Mouse (Mus musculus) MEL (cell line): ENCODE measurements around the gene Dhx58. TPM values are rescaled to one million over a fixed set of nuclear protein-coding genes. Genes with fewer than 3 reads are reported as not detected.
A peak's percentile ranks its signal among the peaks of the same experiment; 100 is the strongest.

ENCODE experiments used
- DNase-seq: peaks from one replicate; pipeline ENCODE4 v3.0.0; 2011; ENCODE audit warnings: low read depth, low spot score
- H3K27ac ChIP-seq: 2 replicates; pipeline ENCODE4 v1.5.1; 2012; ENCODE audit warnings: low read depth, mild to moderate bottlenecking, control low read depth, low read length, moderate library complexity; ENCODE audit not compliant: control insufficient read depth
- H3K27me3 ChIP-seq, 2 experiments: fragments of 150-350 bp in 1 of 2; sonication (generic) in 1 of 2; 2 replicates each; pipeline ENCODE4 v1.6.1; 2012; ENCODE audit warnings: low read length in 2 of 2, mild to moderate bottlenecking in 2 of 2, improper control_type of control experiment in 1 of 2, moderate library complexity in 1 of 2; ENCODE audit not compliant: insufficient read depth in 2 of 2, control insufficient read depth in 1 of 2
- H3K36me3 ChIP-seq, 2 experiments: 2 replicates each; pipeline ENCODE4 v1.6.1; 2012 to 2014; ENCODE audit warnings: low read length in 2 of 2, improper control_type of control experiment in 1 of 2, inconsistent platforms in 1 of 2, mild to moderate bottlenecking in 1 of 2; ENCODE audit not compliant: insufficient read depth in 2 of 2, control insufficient read depth in 1 of 2
- H3K4me1 ChIP-seq, 2 experiments: fragments of 150-350 bp in 1 of 2; sonication (generic) in 1 of 2; 2 replicates each; pipeline ENCODE4 v1.6.1; 2012; ENCODE audit warnings: low read length in 2 of 2, improper control_type of control experiment in 1 of 2, mild to moderate bottlenecking in 1 of 2; ENCODE audit not compliant: insufficient read depth in 2 of 2, control insufficient read depth in 1 of 2
- H3K4me3 ChIP-seq, 2 experiments: fragments of 150-350 bp in 1 of 2; sonication (generic) in 1 of 2; 2 replicates each; pipeline ENCODE4 v1.5.1; 2012; ENCODE audit warnings: low read depth in 2 of 2, low read length in 2 of 2, mild to moderate bottlenecking in 2 of 2, moderate library complexity in 2 of 2, control low read depth in 1 of 2, improper control_type of control experiment in 1 of 2; ENCODE audit not compliant: control insufficient read depth in 1 of 2, insufficient read depth in 1 of 2
- H3K79me2 ChIP-seq: 2 replicates; pipeline ENCODE4 v1.6.1; 2012; ENCODE audit warnings: mild to moderate bottlenecking, low read length, moderate library complexity; ENCODE audit not compliant: control insufficient read depth, poor library complexity, insufficient read depth
- H3K9ac ChIP-seq: 2 replicates; pipeline ENCODE4 v1.6.1; 2012; ENCODE audit warnings: low read depth, mild to moderate bottlenecking, control low read depth, low read length, moderate library complexity; ENCODE audit not compliant: control insufficient read depth, poor library complexity, severe bottlenecking
- H3K9me3 ChIP-seq: fragments of 150-350 bp; sonication (generic); replicated peaks from 2 replicates; pipeline ENCODE4 v1.6.1; 2012; ENCODE audit warnings: mild to moderate bottlenecking, low read length, improper control_type of control experiment, moderate library complexity; ENCODE audit not compliant: insufficient read depth
- BHLHE40 ChIP-seq: IDR thresholded peaks from 2 replicates; pipeline ENCODE4 v1.6.1; 2012; ENCODE audit warnings: low read depth, mild to moderate bottlenecking, inconsistent platforms, low read length, improper control_type of control experiment, borderline replicate concordance
- CHD2 ChIP-seq: IDR thresholded peaks from 2 replicates; pipeline ENCODE4 v1.6.1; 2011; ENCODE audit warnings: low read length, improper control_type of control experiment
- CTCF ChIP-seq, 3 experiments: IDR thresholded peaks in 2 of 3; conservative IDR thresholded peaks in 1 of 3; 2 replicates each; pipeline ENCODE4 v1.5.1; 2011 to 2012; ENCODE audit warnings: low read length in 3 of 3, low read depth in 2 of 3, mild to moderate bottlenecking in 2 of 3, improper control_type of control experiment in 1 of 3, inconsistent platforms in 1 of 3, mixed read lengths in 1 of 3, moderate library complexity in 1 of 3; ENCODE audit not compliant: control insufficient read depth in 1 of 3, insufficient read depth in 1 of 3, poor library complexity in 1 of 3, severe bottlenecking in 1 of 3
- E2F4 ChIP-seq: IDR thresholded peaks from 2 replicates; pipeline ENCODE4 v1.6.1; 2011; ENCODE audit warnings: low read depth, low read length, improper control_type of control experiment, borderline replicate concordance
- ELF1 ChIP-seq: IDR thresholded peaks from 2 replicates; pipeline ENCODE4 v1.6.1; 2014; ENCODE audit warnings: low read depth, mild to moderate bottlenecking, inconsistent platforms, low read length, improper control_type of control experiment, moderate library complexity
- EP300 ChIP-seq, 2 experiments: IDR thresholded peaks; 2 replicates each; pipeline ENCODE4 v1.6.1; 2011; ENCODE audit warnings: improper control_type of control experiment in 2 of 2, low read length in 2 of 2, low read depth in 1 of 2, mild to moderate bottlenecking in 1 of 2
- ETS1 ChIP-seq: IDR thresholded peaks from 2 replicates; pipeline ENCODE4 v1.6.1; 2012; ENCODE audit warnings: low read depth, mild to moderate bottlenecking, inconsistent platforms, low read length, improper control_type of control experiment, moderate library complexity
- GATA1 ChIP-seq: IDR thresholded peaks from 2 replicates; pipeline ENCODE4 v1.6.1; 2011; ENCODE audit warnings: low read depth, low read length, improper control_type of control experiment
- HCFC1 ChIP-seq: IDR thresholded peaks from 2 replicates; pipeline ENCODE4 v1.6.1; 2012; ENCODE audit warnings: low read depth, mild to moderate bottlenecking, inconsistent platforms, low read length, improper control_type of control experiment, moderate library complexity
- JUND ChIP-seq: IDR thresholded peaks from 2 replicates; pipeline ENCODE4 v1.6.1; 2011; ENCODE audit warnings: low read depth, mild to moderate bottlenecking, improper control_type of control experiment, low read length
- KAT2A ChIP-seq: conservative IDR thresholded peaks from 2 replicates; pipeline ENCODE4 v1.6.1; 2012; ENCODE audit warnings: low read depth, low read length, improper control_type of control experiment, inconsistent platforms
- MAFK ChIP-seq: IDR thresholded peaks from 2 replicates; pipeline ENCODE4 v1.6.1; 2011; ENCODE audit warnings: low read depth, mild to moderate bottlenecking, low read length, improper control_type of control experiment, borderline replicate concordance
- MAX ChIP-seq: IDR thresholded peaks from 2 replicates; pipeline ENCODE4 v1.6.1; 2011; ENCODE audit warnings: low read length, improper control_type of control experiment
- MAZ ChIP-seq: IDR thresholded peaks from 2 replicates; pipeline ENCODE4 v1.6.1; 2012; ENCODE audit warnings: low read depth, mild to moderate bottlenecking, inconsistent platforms, low read length, improper control_type of control experiment
- MXI1 ChIP-seq: IDR thresholded peaks from 2 replicates; pipeline ENCODE4 v1.6.1; 2011; ENCODE audit warnings: mild to moderate bottlenecking, low read depth, low read length, improper control_type of control experiment
- MYC ChIP-seq: IDR thresholded peaks from 2 replicates; pipeline ENCODE4 v1.6.1; 2011; ENCODE audit warnings: low read depth, mild to moderate bottlenecking, low read length, improper control_type of control experiment, moderate library complexity
- NELFE ChIP-seq: IDR thresholded peaks from 2 replicates; pipeline ENCODE4 v1.6.1; 2011; ENCODE audit warnings: low read depth, low read length, improper control_type of control experiment
- NRF1 ChIP-seq: IDR thresholded peaks from 2 replicates; pipeline ENCODE4 v1.6.1; 2014; ENCODE audit warnings: low read depth, mild to moderate bottlenecking, inconsistent platforms, low read length, improper control_type of control experiment, moderate library complexity; ENCODE audit not compliant: poor library complexity, insufficient read depth, severe bottlenecking
- POLR2A ChIP-seq, 2 experiments: IDR thresholded peaks; 2 replicates each; pipeline ENCODE4 v1.6.1; 2011 to 2012; ENCODE audit warnings: low read length in 2 of 2, mild to moderate bottlenecking in 2 of 2, control low read depth in 1 of 2, improper control_type of control experiment in 1 of 2, low read depth in 1 of 2, moderate library complexity in 1 of 2; ENCODE audit not compliant: control insufficient read depth in 1 of 2, insufficient read depth in 1 of 2, poor library complexity in 1 of 2
- POLR2AphosphoS5 ChIP-seq: IDR thresholded peaks from 2 replicates; pipeline ENCODE4 v1.6.1; 2012; ENCODE audit warnings: low read depth, borderline replicate concordance, mild to moderate bottlenecking, inconsistent platforms, low read length, moderate library complexity, mixed read lengths
- RAD21 ChIP-seq: IDR thresholded peaks from 2 replicates; pipeline ENCODE4 v1.6.1; 2011; ENCODE audit warnings: mild to moderate bottlenecking, low read depth, low read length, improper control_type of control experiment
- RCOR1 ChIP-seq: IDR thresholded peaks from 2 replicates; pipeline ENCODE4 v1.6.1; 2012; ENCODE audit warnings: low read depth, mild to moderate bottlenecking, inconsistent platforms, low read length, improper control_type of control experiment
- SIN3A ChIP-seq: IDR thresholded peaks from 2 replicates; pipeline ENCODE4 v1.6.1; 2012; ENCODE audit warnings: low read length, improper control_type of control experiment, inconsistent platforms
- SMC3 ChIP-seq: IDR thresholded peaks from 2 replicates; pipeline ENCODE4 v1.6.1; 2011; ENCODE audit warnings: low read depth, low read length, improper control_type of control experiment
- TAL1 ChIP-seq: IDR thresholded peaks from 2 replicates; pipeline ENCODE4 v1.6.1; 2012; ENCODE audit warnings: mild to moderate bottlenecking, inconsistent platforms, low read length, moderate library complexity, mixed read lengths
- UBTF ChIP-seq: IDR thresholded peaks from 2 replicates; pipeline ENCODE4 v1.6.1; 2012; ENCODE audit warnings: low read depth, mild to moderate bottlenecking, inconsistent platforms, low read length, improper control_type of control experiment, moderate library complexity, borderline replicate concordance; ENCODE audit not compliant: insufficient read depth
- USF1 ChIP-seq: IDR thresholded peaks from 2 replicates; pipeline ENCODE4 v1.6.1; 2014; ENCODE audit warnings: low read depth, mild to moderate bottlenecking, inconsistent platforms, low read length, improper control_type of control experiment, moderate library complexity
- USF2 ChIP-seq, 2 experiments: IDR thresholded peaks; 2 replicates each; pipeline ENCODE4 v1.6.1; 2011 to 2012; ENCODE audit warnings: improper control_type of control experiment in 2 of 2, low read length in 2 of 2, borderline replicate concordance in 1 of 2, inconsistent platforms in 1 of 2, low read depth in 1 of 2, mild to moderate bottlenecking in 1 of 2; ENCODE audit not compliant: insufficient read depth in 1 of 2
- ZC3H11A ChIP-seq: IDR thresholded peaks from 2 replicates; pipeline ENCODE4 v1.6.1; 2012; ENCODE audit warnings: low read depth, mild to moderate bottlenecking, inconsistent platforms, low read length, improper control_type of control experiment
- ZKSCAN1 ChIP-seq: IDR thresholded peaks from 2 replicates; pipeline ENCODE4 v1.6.1; 2012; ENCODE audit warnings: low read depth, mild to moderate bottlenecking, inconsistent platforms, low read length, improper control_type of control experiment, moderate library complexity
- ZMIZ1 ChIP-seq: IDR thresholded peaks from 2 replicates; pipeline ENCODE4 v1.6.1; 2012; ENCODE audit warnings: low read depth, mild to moderate bottlenecking, inconsistent platforms, low read length, improper control_type of control experiment, moderate library complexity
- ZNF384 ChIP-seq: IDR thresholded peaks from 2 replicates; pipeline ENCODE4 v1.6.1; 2012; ENCODE audit warnings: low read depth, mild to moderate bottlenecking, inconsistent platforms, low read length, improper control_type of control experiment
- polyA plus RNA-seq, 2 experiments: library from polyadenylated mRNA; stranded (reverse) in 1 of 2; unstranded in 1 of 2; fragments of >175 nt in 1 of 2; fragments of >200 nt in 1 of 2; gene quantifications; 2 replicates each; pipeline versions ENCODE4 v1.2.1 to v1.2.4; 2012; ENCODE audit warnings: low replicate concordance in 2 of 2, low read depth in 1 of 2; ENCODE audit not compliant: insufficient read length in 2 of 2, insufficient read depth in 1 of 2, missing spikeins in 1 of 2
- total RNA-seq: library from RNA; depleted of rRNA; stranded (reverse); fragments of 300-350 nt; gene quantifications from 2 replicates; pipeline ENCODE4 v1.2.3, GENCODE M21; 2012

Dhx58 gene
- total and polyA plus RNA-seq, 3 experiments: 3.6 to 3.9 TPM; not detected in 1

- no peaks in the 10 kb centered on the region for H3K27me3 ChIP-seq
- H3K9me3 ChIP-seq: no peaks in the 10 kb centered on the region
- TF ChIP-seq USF1: no peak
- TF ChIP-seq KAT2A: no peak
- TF ChIP-seq CHD2: no peak
- no peak for TF ChIP-seq MYC
- TF ChIP-seq NRF1: no peak
- no peak for TF ChIP-seq GATA1
- no peak for TF ChIP-seq ZKSCAN1
- TF ChIP-seq JUND: no peak
- TF ChIP-seq MAZ: no peak
- no peak for TF ChIP-seq SMC3
- 0 out of 4 replicates have a peak, but pooled peaks cover 0 to 5% of the 10 kb centered on the region in 2 experiments for H3K36me3 ChIP-seq
- peaks cover 3 to 9% of the 10 kb centered on the region in 2 experiments; a peak in 3 of 4 replicates for H3K4me1 ChIP-seq
- H3K9ac ChIP-seq: no peak overlapping the region
- no peak overlapping the region for H3K4me3 ChIP-seq
- H3K27ac ChIP-seq: no peak overlapping the region
- DNase-seq: no peak
- no peaks in the 10 kb centered on the region for H3K79me2 ChIP-seq
Measured at GRCm38 (mm10) chr11:100746546-100746945, 42.5 kb upstream of the Dhx58 start.

DNA sequence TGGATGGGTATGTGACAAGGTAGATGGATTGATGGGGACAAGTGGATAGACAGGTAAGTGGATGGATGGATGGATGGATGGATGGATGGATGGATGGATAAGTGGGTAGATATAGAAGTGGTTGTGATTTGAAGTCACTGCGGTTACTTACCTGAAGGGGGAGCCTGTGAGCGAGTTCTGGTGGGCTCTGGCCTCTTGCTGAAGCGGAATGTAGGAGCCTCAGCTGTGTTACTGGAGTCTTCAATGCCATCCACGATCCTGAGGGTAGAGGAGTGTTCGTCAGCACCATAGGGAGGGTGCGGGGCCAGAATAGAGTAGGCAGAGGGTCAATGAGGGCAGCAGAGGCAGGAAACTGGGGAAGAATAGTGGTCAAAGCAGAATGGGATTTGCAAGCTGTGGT is 41.0 kb upstream of the Dhx58 start:
- Histone ChIP-seq H3K9ac (no peak overlapping the region), H3K27me3 (no peaks in the 10 kb centered on the region), H3K27ac (no peak overlapping the region), H3K4me3 (no peak overlapping the region), H3K79me2 (no peaks in the 10 kb centered on the region), H3K9me3 (no peaks in the 10 kb centered on the region), H3K36me3 (0 out of 4 replicates have a peak, but pooled peaks cover 0 to 5% of the 10 kb centered on the region in 2 experiments), H3K4me1 (peaks cover 3 to 9% of the 10 kb centered on the region in 2 experiments; a peak in 3 of 4 replicates)
- peak; percentile 84 for DNase-seq
- TF ChIP-seq RCOR1 (0 out of 2 replicates have a peak, but pooled peaks have one; percentile 32), ELF1 (no peak), MAFK (no peak), HCFC1 (0 out of 2 replicates have a peak, but pooled peaks have one; percentile 34), EP300 (IDR thresholded peaks at IDR 0.05; ENCODE audit: low read depth in 1 of 2, low read length in 2 of 2) (no peak), RAD21 (peak; percentile 69), ZNF384 (peak; percentile 55), NELFE (peak; percentile 26; the same call in 1 of the 2 replicates), CTCF (IDR thresholded peaks at IDR 0.05 in 2 of 3, conservative IDR thresholded peaks at IDR 0.05 in 1 of 3; ENCODE audit: control insufficient read depth in 1 of 3, insufficient read depth in 1 of 3, low read depth in 2 of 3, low read length in 3 of 3, poor library complexity in 1 of 3, severe bottlenecking in 1 of 3) (peak; percentile 74 to 85 (median 76)), MAX (no peak), USF2 (IDR thresholded peaks at IDR 0.05; ENCODE audit: borderline replicate concordance in 1 of 2, insufficient read depth in 1 of 2, low read depth in 1 of 2, low read length in 2 of 2) (no peak), KAT2A (no peak), ZC3H11A (peak; percentile 78), SMC3 (peak; percentile 88), ETS1 (no peak), USF1 (no peak), MXI1 (no peak), ZMIZ1 (no peak), CHD2 (no peak), POLR2AphosphoS5 (no peak), E2F4 (no peak), TAL1 (no peak), SIN3A (peak; percentile 24; the same call in 1 of the 2 replicates), UBTF (no peak), MYC (no peak), POLR2A (IDR thresholded peaks at IDR 0.05; ENCODE audit: control insufficient read depth in 1 of 2, insufficient read depth in 1 of 2, low read depth in 1 of 2, low read length in 2 of 2, poor library complexity in 1 of 2) (no peak), BHLHE40 (no peak)
